Mouse (Mus musculus) intestine, postnatal 0 days (tissue): ENCODE results near the gene Tmco4. TPM values are rescaled to one million over a fixed set of nuclear protein-coding genes. Genes with fewer than 3 reads are reported as not detected.

Experiments
- ATAC-seq: fragments of 200-750 bp; cut with Nextera tagmentation; 2 replicates; pipeline ENCODE4 v1.8.0; 2017; ENCODE audit warnings: mild to moderate bottlenecking, moderate TSS enrichment, moderate library complexity
- H3K27ac ChIP-seq: fragments of 300-500 bp; sonication (generic); 2 replicates; pipeline ENCODE4 v1.5.1; 2014; ENCODE audit warnings: mild to moderate bottlenecking, low read depth, low read length, moderate library complexity
- H3K27me3 ChIP-seq: fragments of 300-500 bp; sonication (generic); replicated peaks from 2 replicates; pipeline ENCODE4 v1.6.1; 2014; ENCODE audit warnings: low read length, mixed read lengths; ENCODE audit not compliant: control insufficient read depth, insufficient read depth
- H3K36me3 ChIP-seq: fragments of 300-500 bp; sonication (generic); 2 replicates; pipeline ENCODE4 v1.6.1; 2014; ENCODE audit warnings: mild to moderate bottlenecking, moderate library complexity; ENCODE audit not compliant: control insufficient read depth, insufficient read depth
- H3K4me1 ChIP-seq: fragments of 300-500 bp; sonication (generic); replicated peaks from 2 replicates; pipeline ENCODE4 v1.6.1; 2014; ENCODE audit warnings: antibody characterized with exemption, low read length, mixed read lengths; ENCODE audit not compliant: control insufficient read depth, insufficient read depth
- H3K4me2 ChIP-seq: fragments of 300-500 bp; sonication (generic); replicated peaks from 2 replicates; pipeline ENCODE4 v1.6.1; 2014; ENCODE audit warnings: low read depth, mild to moderate bottlenecking, moderate library complexity
- H3K4me3 ChIP-seq: fragments of 300-500 bp; sonication (generic); 2 replicates; pipeline ENCODE4 v1.5.1; 2014; ENCODE audit warnings: low read depth, low read length
- H3K9ac ChIP-seq: fragments of 300-500 bp; sonication (generic); 2 replicates; pipeline ENCODE4 v1.6.1; 2014; ENCODE audit warnings: mild to moderate bottlenecking, low read depth, low read length
- H3K9me3 ChIP-seq: fragments of 300-500 bp; sonication (generic); 2 replicates; pipeline ENCODE4 v1.6.1; 2016; ENCODE audit warnings: mixed run types; ENCODE audit not compliant: control insufficient read depth
- CTCF ChIP-seq: sonication (generic); IDR thresholded peaks from 2 replicates; pipeline ENCODE4 v1.5.1; 2016; ENCODE audit warnings: low read depth, mild to moderate bottlenecking, control low read depth, antibody characterized with exemption, moderate library complexity
- WGBS: fragments of 180-500 bp; shearing (Covaris S2); extraction: QIAGEN DNeasy Blood & Tissue Kit; methylation state at CpG from one replicate; pipeline ENCODE4 v1.1.7; 2014; 5-methylcytosine and 5-hydroxymethylcytosine counted together
- polyA plus RNA-seq: library from polyadenylated mRNA; unstranded; fragments of >200 nt; fragmentation: Nextera tagmentation; extraction: Ambion mirVana; gene quantifications from 2 replicates; pipeline ENCODE4 v1.2.1, GENCODE M21; 2015

The Tmco4 gene
- polyA plus RNA-seq, 1 experiment from 2014 or later, result 11.0 TPM

GRCm38 (mm10) chr4:138994389-138994788 is 21.7 kb downstream of the Tmco4 start:
- ATAC-seq, result no peak
- Histone ChIP-seq H3K27ac (no peak overlapping the region), H3K9ac (no peak overlapping the region)

GRCm38 (mm10) chr4:138996410-138996809 is 23.7 kb downstream of the Tmco4 start:
- Histone ChIP-seq H3K4me1 (0 out of 2 replicates have a peak, but pooled peaks cover 4% of the 10 kb centered on the region), H3K27me3 (no peaks in the 10 kb centered on the region), H3K4me2 (no peak overlapping the region), H3K27ac (no peak overlapping the region), H3K36me3 (peaks cover 13% of the 10 kb centered on the region; the same call in 1 of the 2 replicates), H3K9me3 (no peaks in the 10 kb centered on the region), H3K9ac (no peak overlapping the region), H3K4me3 (no peak overlapping the region)
- 81% methylated on average over 5 of the region's 5 CpGs for WGBS
- ATAC-seq, result no peak
- TF ChIP-seq CTCF, result peak; percentile 66

More at GRCm38 (mm10) chr4:138994389-138994788, 21.7 kb downstream of the Tmco4 start:
- no peaks in the 10 kb centered on the region for H3K9me3 ChIP-seq
- no peak overlapping the region for H3K4me3 ChIP-seq
- TF ChIP-seq CTCF, result peak; percentile 60
- WGBS, result 46% methylated on average over 3 of the region's 3 CpGs
- no peaks in the 10 kb centered on the region for H3K27me3 ChIP-seq
- H3K4me1 ChIP-seq, result no peaks in the 10 kb centered on the region
- H3K4me2 ChIP-seq, result no peak overlapping the region
- H3K36me3 ChIP-seq, result peaks cover 17% of the 10 kb centered on the region; the same call in 1 of the 2 replicates

GRCm38 (mm10) chr4:138997121-138997520 is 24.4 kb downstream of the Tmco4 start:
- no peak for ATAC-seq
- H3K4me2 ChIP-seq, result no peak overlapping the region
- peak; percentile 59 for TF ChIP-seq CTCF
- H3K4me3 ChIP-seq, result no peak overlapping the region
- 0 out of 2 replicates have a peak, but pooled peaks cover 8% of the 10 kb centered on the region for H3K36me3 ChIP-seq
- no peak overlapping the region for H3K9ac ChIP-seq
- no peaks in the 10 kb centered on the region for H3K9me3 ChIP-seq
- no peaks in the 10 kb centered on the region for H3K27me3 ChIP-seq
- H3K27ac ChIP-seq, result no peak overlapping the region
- H3K4me1 ChIP-seq, result 0 out of 2 replicates have a peak, but pooled peaks cover 5% of the 10 kb centered on the region
- WGBS, result 93% methylated on average over 4 of the region's 4 CpGs

GRCm38 (mm10) chr4:138998611-138999010 is 25.9 kb downstream of the Tmco4 start:
- WGBS, result 52% methylated on average over 11 of the region's 11 CpGs
- no peak for ATAC-seq
- no peak overlapping the region for H3K4me3 ChIP-seq

GRCm38 (mm10) chr4:139001026-139001425 is 28.3 kb downstream of the Tmco4 start:
- Histone ChIP-seq H3K27me3 (no peaks in the 10 kb centered on the region), H3K4me2 (no peak overlapping the region), H3K9ac (no peak overlapping the region), H3K9me3 (no peaks in the 10 kb centered on the region), H3K36me3 (no peaks in the 10 kb centered on the region), H3K4me3 (no peak overlapping the region), H3K4me1 (peaks cover 7% of the 10 kb centered on the region; the same call in 1 of the 2 replicates), H3K27ac (no peak overlapping the region)
- 52% methylated on average over 2 of the region's 2 CpGs for WGBS
- no peak for ATAC-seq
- no peak for TF ChIP-seq CTCF

More at GRCm38 (mm10) chr4:138998611-138999010, 25.9 kb downstream of the Tmco4 start:
- Histone ChIP-seq H3K9me3 (no peaks in the 10 kb centered on the region), H3K36me3 (no peaks in the 10 kb centered on the region), H3K27me3 (no peaks in the 10 kb centered on the region), H3K9ac (no peak overlapping the region), H3K4me1 (0 out of 2 replicates have a peak, but pooled peaks cover 7% of the 10 kb centered on the region), H3K27ac (no peak overlapping the region), H3K4me2 (no peak overlapping the region)
- TF ChIP-seq CTCF, result no peak

GRCm38 (mm10) chr4:139001433-139001832 is 28.7 kb downstream of the Tmco4 start:
- Histone ChIP-seq H3K27me3 (no peaks in the 10 kb centered on the region), H3K36me3 (no peaks in the 10 kb centered on the region), H3K9ac (no peak overlapping the region), H3K9me3 (no peaks in the 10 kb centered on the region), H3K4me2 (no peak overlapping the region), H3K4me1 (peaks cover 7% of the 10 kb centered on the region; the same call in 1 of the 2 replicates), H3K4me3 (no peak overlapping the region), H3K27ac (no peak overlapping the region)
- peak; percentile 75 for TF ChIP-seq CTCF
- 20% methylated on average over 6 of the region's 6 CpGs for WGBS
- peak; percentile 14; the same call in 1 of the 2 replicates for ATAC-seq

GRCm38 (mm10) chr4:139004067-139004466 is 31.4 kb downstream of the Tmco4 start:
- H3K9ac ChIP-seq, result no peak overlapping the region
- no peaks in the 10 kb centered on the region for H3K36me3 ChIP-seq
- H3K4me3 ChIP-seq, result no peak overlapping the region
- TF ChIP-seq CTCF, result no peak
- H3K4me1 ChIP-seq, result peaks cover 7% of the 10 kb centered on the region
- H3K4me2 ChIP-seq, result no peak overlapping the region
- no peaks in the 10 kb centered on the region for H3K9me3 ChIP-seq
- H3K27me3 ChIP-seq, result no peaks in the 10 kb centered on the region
- H3K27ac ChIP-seq, result peak overlapping the region; percentile 81
- ATAC-seq, result peak; percentile 66
- 41% methylated on average over 8 of the region's 8 CpGs for WGBS
